Mouse (Mus musculus): ENCODE measurements around the gene Ing2.

GRCm38 (mm10) chr8:47679603-47680002, 4.2 kb upstream of the Ing2 start:
- TF ChIP-seq EP300 (IDR thresholded peaks at IDR 0.05; ENCODE audit: insufficient read depth, low read depth, low read length): no peak
- no peak for TF ChIP-seq POLR2A (IDR thresholded peaks at IDR 0.05; ENCODE audit: insufficient read depth, low read depth, low read length)

Data from heart, adult 2 months (tissue).